Mouse (Mus musculus) ES-CJ7 (cell line): ENCODE data around the gene Nme9.

Experiments used
- DNase-seq: peaks from one replicate; pipeline ENCODE4 v3.0.0; 2011; ENCODE audit warnings: low read depth, low spot score

The Nme9 gene

GRCm38 (mm10) chr9:99479181-99479711, 28.0 kb downstream of the Nme9 start:
- no peak for DNase-seq

- DNase-seq, result no peak
These were observed 29.5 kb downstream of the Nme9 start for GRCm38 (mm10) chr9:99480764-99481163.

- DNase-seq, result peak; percentile 30
These were observed 31.9 kb downstream of the Nme9 start for GRCm38 (mm10) chr9:99483191-99483590.

DNA sequence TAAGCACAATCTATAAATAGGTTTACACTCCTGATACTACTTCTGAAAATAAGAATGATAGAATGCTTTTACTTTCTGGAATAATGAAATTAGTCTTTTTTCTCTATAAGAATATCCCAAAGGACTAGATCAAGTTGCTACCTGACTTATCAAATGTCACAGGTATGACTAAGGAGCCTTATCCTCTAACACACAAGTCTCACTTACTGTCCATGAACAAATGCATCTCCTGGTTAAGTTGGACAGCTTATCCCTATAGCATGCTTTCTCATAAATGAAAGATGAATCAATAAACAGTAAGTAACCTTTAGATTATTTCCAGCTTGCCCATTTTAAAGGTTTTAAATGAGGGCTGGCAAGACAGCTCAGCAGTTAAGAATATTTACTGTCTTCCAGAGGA, 33.4 kb downstream of the Nme9 start:
- DNase-seq, result no peak

DNA sequence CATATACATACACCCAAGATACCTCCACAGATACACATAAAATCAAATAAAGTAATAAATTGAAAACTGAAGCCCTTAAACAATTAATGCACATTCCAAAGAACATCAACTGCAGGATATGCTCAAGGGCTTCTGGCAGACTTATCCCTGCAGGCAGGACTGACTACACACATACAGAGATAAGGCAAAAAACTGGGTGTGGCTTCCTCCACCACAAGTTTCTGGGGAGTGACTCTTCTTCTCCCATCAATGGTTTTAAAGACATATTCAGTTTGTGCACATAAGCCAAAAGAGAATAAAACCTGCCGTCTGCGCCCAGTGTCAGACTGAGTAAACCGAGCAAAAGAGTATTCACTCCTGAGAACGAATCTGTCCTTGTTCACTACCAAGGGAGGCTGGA, 33.9 kb downstream of the Nme9 start:
- no peak for DNase-seq

DNA sequence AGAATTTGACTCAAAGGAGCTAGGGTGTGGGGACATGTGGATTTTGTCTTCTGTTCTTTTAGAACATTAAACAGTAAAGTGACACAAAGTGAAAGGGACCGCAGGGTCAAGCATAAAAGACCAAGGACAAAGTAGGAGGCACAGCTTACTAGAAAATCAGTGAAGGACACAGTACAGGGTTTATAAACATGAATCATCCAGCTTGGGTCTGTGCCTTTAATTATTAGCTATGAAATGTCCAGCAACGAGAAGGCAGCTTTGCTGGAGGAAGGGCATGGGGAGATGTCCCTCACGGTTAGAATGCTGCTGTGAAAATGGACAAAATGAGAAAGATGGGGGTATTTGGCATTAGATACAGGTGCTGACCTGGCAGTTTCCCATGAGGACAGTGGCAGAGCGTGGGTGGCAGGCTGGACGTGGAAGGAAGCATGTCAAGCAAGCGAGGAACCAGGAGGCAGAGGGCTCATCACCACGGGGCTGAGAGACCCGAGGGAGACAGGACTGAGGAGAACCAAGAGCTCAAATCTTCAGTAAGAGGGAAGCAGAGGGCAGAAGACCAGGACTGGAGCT, 35.9 kb downstream of the Nme9 start:
- DNase-seq, result no peak

- no peak for DNase-seq
These were observed 36.6 kb downstream of the Nme9 start for GRCm38 (mm10) chr9:99487841-99488240.

DNA sequence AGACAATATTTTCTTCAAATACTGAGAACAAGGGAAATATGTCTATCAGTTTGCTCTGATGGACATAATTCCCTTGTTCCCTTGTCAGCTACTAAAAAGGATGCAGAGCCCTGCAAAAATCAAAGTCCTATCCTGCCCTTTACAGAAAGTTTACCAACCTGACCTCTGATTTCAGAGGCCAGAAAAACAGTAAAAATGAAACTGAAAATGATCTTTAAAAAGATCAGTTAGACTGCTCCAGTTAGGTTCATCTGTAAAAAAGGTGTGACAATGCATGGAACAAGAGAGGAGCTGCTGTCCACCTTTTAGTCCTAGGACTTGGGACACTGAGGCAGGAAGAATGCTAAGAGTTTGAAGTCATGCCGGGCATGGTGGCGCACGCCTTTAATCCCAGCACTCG, 39.8 kb downstream of the Nme9 start:
- no peak for DNase-seq

DNA sequence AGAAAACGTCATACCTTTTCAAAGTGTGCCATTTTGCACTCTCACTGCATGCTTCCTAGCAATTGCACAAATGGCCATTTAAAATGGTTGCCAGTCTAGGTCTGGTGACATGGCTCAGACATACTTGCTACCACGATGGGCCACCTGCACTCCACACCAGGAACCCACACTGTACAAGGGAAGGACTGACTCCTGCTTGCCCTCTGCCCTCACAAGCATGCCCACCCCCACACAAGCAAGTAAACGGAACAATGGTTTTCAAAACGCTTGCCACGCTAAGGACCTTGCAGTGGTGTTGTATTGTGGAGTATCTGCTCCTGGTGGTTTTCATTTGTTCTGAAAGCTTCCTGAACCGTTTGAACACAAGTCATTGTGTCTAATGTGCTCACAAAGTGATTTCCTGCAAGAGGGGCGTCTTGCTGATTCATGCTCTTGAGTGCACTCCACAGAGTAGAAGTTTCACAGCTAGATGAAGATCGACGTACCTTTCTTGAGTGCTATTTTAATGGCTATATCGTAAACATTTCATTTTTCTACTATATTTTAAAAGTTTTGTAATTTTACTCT, 41.4 kb downstream of the Nme9 start:
- DNase-seq, result no peak

- DNase-seq, result no peak
These were observed 48.1 kb downstream of the Nme9 start for GRCm38 (mm10) chr9:99499336-99499735.

- DNase-seq, result no peak
These were observed 54.6 kb downstream of the Nme9 start for GRCm38 (mm10) chr9:99505875-99506274.
